Mouse (Mus musculus) liver, embryonic 16.5 days (tissue): ENCODE results near the gene Gdap1l1. TPM values are rescaled to one million over a fixed set of nuclear protein-coding genes. Genes with fewer than 3 reads are reported as not detected.

Experiments used
- ATAC-seq: fragments of 200-750 bp; cut with Nextera tagmentation; 2 replicates; pipeline ENCODE4 v1.8.0; 2017; ENCODE audit warnings: low read depth, mild to moderate bottlenecking, moderate number of reproducible peaks, moderate library complexity
- H3K27ac ChIP-seq: fragments of 300-500 bp; sonication (generic); 2 replicates; pipeline ENCODE4 v1.5.1; 2014; ENCODE audit warnings: mild to moderate bottlenecking, low read length
- H3K27me3 ChIP-seq: fragments of 300-500 bp; sonication (generic); 2 replicates; pipeline ENCODE4 v1.6.1; 2014; ENCODE audit warnings: low read depth, low read length, mixed read lengths; ENCODE audit not compliant: control insufficient read depth, insufficient read depth
- H3K36me3 ChIP-seq: fragments of 300-500 bp; sonication (generic); 2 replicates; pipeline ENCODE4 v1.6.1; 2014; ENCODE audit warnings: mild to moderate bottlenecking; ENCODE audit not compliant: control insufficient read depth, insufficient read depth
- H3K4me1 ChIP-seq: fragments of 300-500 bp; sonication (generic); 2 replicates; pipeline ENCODE4 v1.6.1; 2014; ENCODE audit warnings: low read depth, low read length, mixed read lengths; ENCODE audit not compliant: control insufficient read depth
- H3K4me2 ChIP-seq: fragments of 300-500 bp; sonication (generic); 2 replicates; pipeline ENCODE4 v1.6.1; 2014; ENCODE audit warnings: low read depth, low read length, mixed read lengths
- H3K4me3 ChIP-seq: fragments of 300-500 bp; sonication (generic); 2 replicates; pipeline ENCODE4 v1.5.1; 2014; ENCODE audit warnings: low read depth, mild to moderate bottlenecking, low read length
- H3K9ac ChIP-seq: fragments of 300-500 bp; sonication (generic); 2 replicates; pipeline ENCODE4 v1.6.1; 2014; ENCODE audit warnings: low read depth, low read length
- H3K9me3 ChIP-seq: fragments of 300-500 bp; sonication (generic); replicated peaks from 2 replicates; pipeline ENCODE4 v1.6.1; 2016; ENCODE audit warnings: low read length; ENCODE audit not compliant: control insufficient read depth
- WGBS: fragments of 180-500 bp; shearing (Covaris S2); extraction: QIAGEN DNeasy Blood & Tissue Kit; methylation state at CpG from one replicate; pipeline ENCODE4 v1.1.7; 2014; ENCODE audit not compliant: insufficient replicate concordance; 5-methylcytosine and 5-hydroxymethylcytosine counted together
- polyA plus RNA-seq: library from polyadenylated mRNA; unstranded; fragments of >200 nt; fragmentation: Nextera tagmentation; extraction: Ambion mirVana; gene quantifications from 2 replicates; pipeline ENCODE4 v1.2.1, GENCODE M21; 2015

The Gdap1l1 gene
- polyA plus RNA-seq, 1 experiment from 2014 or later, result 0.12 TPM

DNA sequence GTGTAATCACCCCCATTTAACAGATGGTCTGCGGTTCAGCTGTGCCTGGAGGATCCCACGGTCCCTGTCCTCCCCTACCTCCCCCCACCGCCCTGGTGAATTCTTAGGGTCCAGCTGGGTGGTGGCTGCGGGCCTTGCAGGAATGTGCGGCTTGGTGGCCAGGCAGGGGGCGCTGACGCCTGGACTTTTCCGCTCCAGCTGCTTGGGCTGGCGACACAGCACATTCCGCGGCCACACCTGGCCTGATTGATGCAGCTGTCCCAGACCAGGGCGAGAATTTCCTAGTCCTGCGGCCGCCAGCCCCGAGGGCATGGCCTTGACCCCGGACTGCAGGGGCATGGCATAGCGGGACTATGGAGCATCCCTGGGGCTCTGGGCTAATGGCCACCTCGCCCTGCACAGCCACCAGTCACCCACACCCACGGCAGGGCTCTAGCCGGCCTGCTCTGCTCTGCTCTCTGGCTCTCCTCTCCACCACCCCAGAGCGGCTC is 43.3 kb downstream of the Gdap1l1 start:
- WGBS, result 4% methylated on average over 21 of the region's 21 CpGs

GRCm38 (mm10) chr2:163487360-163487759 is 49.1 kb downstream of the Gdap1l1 start:
- no peaks in the 10 kb centered on the region for H3K27me3 ChIP-seq
- H3K4me3 ChIP-seq, result no peak overlapping the region
- no peak for ATAC-seq
- H3K27ac ChIP-seq, result no peak overlapping the region
- H3K4me1 ChIP-seq, result no peaks in the 10 kb centered on the region
- H3K9me3 ChIP-seq, result no peaks in the 10 kb centered on the region
- 58% methylated on average over 3 of the region's 3 CpGs for WGBS
- H3K36me3 ChIP-seq, result no peaks in the 10 kb centered on the region
- H3K9ac ChIP-seq, result no peak overlapping the region
- H3K4me2 ChIP-seq, result no peak overlapping the region

More for the DNA sequence above, 43.3 kb downstream of the Gdap1l1 start:
- no peaks in the 10 kb centered on the region for H3K4me1 ChIP-seq
- H3K9me3 ChIP-seq, result no peaks in the 10 kb centered on the region
- ATAC-seq, result peak; percentile 39
- no peak overlapping the region; the same call in 1 of the 2 replicates for H3K4me3 ChIP-seq
- peaks cover 14% of the 10 kb centered on the region for H3K27me3 ChIP-seq
- no peak overlapping the region for H3K9ac ChIP-seq
- H3K36me3 ChIP-seq, result no peaks in the 10 kb centered on the region
- H3K27ac ChIP-seq, result no peak overlapping the region
- peak overlapping the region; percentile 41 for H3K4me2 ChIP-seq

- Histone ChIP-seq H3K9ac (no peak overlapping the region), H3K36me3 (no peaks in the 10 kb centered on the region), H3K4me3 (no peak overlapping the region), H3K27me3 (no peaks in the 10 kb centered on the region), H3K4me2 (no peak overlapping the region), H3K4me1 (no peaks in the 10 kb centered on the region), H3K9me3 (no peaks in the 10 kb centered on the region), H3K27ac (no peak overlapping the region)
- 42% methylated on average over 5 of the region's 5 CpGs for WGBS
- no peak for ATAC-seq
Observed at GRCm38 (mm10) chr2:163489725-163490291, 51.5 kb downstream of the Gdap1l1 start.

- Histone ChIP-seq H3K4me2 (no peak overlapping the region), H3K36me3 (no peaks in the 10 kb centered on the region), H3K4me1 (no peaks in the 10 kb centered on the region), H3K27ac (no peak overlapping the region), H3K9ac (no peak overlapping the region), H3K9me3 (no peaks in the 10 kb centered on the region), H3K27me3 (no peaks in the 10 kb centered on the region), H3K4me3 (no peak overlapping the region)
- WGBS, result 73% methylated on average over 17 of the region's 17 CpGs
- no peak for ATAC-seq
Observed at GRCm38 (mm10) chr2:163490656-163491055, 52.4 kb downstream of the Gdap1l1 start.

DNA sequence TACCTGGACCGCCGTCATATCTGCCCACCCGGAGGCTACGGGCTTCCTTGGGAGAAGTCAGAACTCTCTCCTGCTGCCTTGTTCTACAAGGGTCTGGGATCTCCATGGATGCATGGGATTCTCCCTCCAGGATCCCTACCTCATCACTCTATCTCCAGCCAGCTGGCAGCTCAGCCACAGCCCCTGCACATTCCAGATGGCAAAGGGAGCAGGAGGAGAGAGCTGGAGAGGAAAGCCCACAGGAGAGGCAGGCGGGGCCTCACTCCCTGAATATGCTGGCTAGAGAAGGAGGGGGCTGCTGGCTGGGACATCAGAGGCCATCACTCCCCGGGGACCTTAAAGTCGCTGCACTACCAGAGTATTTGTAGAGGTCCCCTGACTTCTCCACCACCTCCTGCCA is 53.1 kb downstream of the Gdap1l1 start:
- H3K4me1 ChIP-seq, result no peaks in the 10 kb centered on the region
- no peaks in the 10 kb centered on the region for H3K27me3 ChIP-seq
- H3K9ac ChIP-seq, result no peak overlapping the region
- no peaks in the 10 kb centered on the region for H3K9me3 ChIP-seq
- no peaks in the 10 kb centered on the region for H3K36me3 ChIP-seq
- H3K4me3 ChIP-seq, result no peak overlapping the region
- H3K27ac ChIP-seq, result no peak overlapping the region
- no peak for ATAC-seq
- WGBS, result 49% methylated on average over 7 of the region's 7 CpGs
- no peak overlapping the region for H3K4me2 ChIP-seq

- WGBS, result 64% methylated on average over 5 of the region's 5 CpGs
- ATAC-seq, result no peak
- H3K27ac ChIP-seq, result no peak within 1 kb of the TSS
Observed at GRCm38 (mm10) chr2:163492018-163492417, 53.7 kb downstream of the Gdap1l1 start, which contains the start of gene R3hdml. Gene R3hdml, plus strand, starts transcription at chr2:163492318.

GRCm38 (mm10) chr2:163493031-163493430 is 54.8 kb downstream of the Gdap1l1 start:
- Histone ChIP-seq H3K36me3 (no peaks in the 10 kb centered on the region), H3K9me3 (no peaks in the 10 kb centered on the region), H3K4me2 (no peak overlapping the region), H3K27me3 (no peaks in the 10 kb centered on the region), H3K27ac (no peak overlapping the region), H3K4me3 (no peak overlapping the region), H3K9ac (no peak overlapping the region), H3K4me1 (no peaks in the 10 kb centered on the region)
- 37% methylated on average over 5 of the region's 5 CpGs for WGBS
- no peak for ATAC-seq

More at GRCm38 (mm10) chr2:163492018-163492417, 53.7 kb downstream of the Gdap1l1 start, which contains the start of gene R3hdml:
- Histone ChIP-seq H3K4me2 (no peak within 1 kb of the TSS), H3K36me3 (no peaks in the 10 kb centered on the region), H3K4me1 (no peaks in the 10 kb centered on the region), H3K9me3 (no peaks in the 10 kb centered on the region), H3K27me3 (no peaks in the 10 kb centered on the region), H3K4me3 (no peak within 1 kb of the TSS), H3K9ac (no peak within 1 kb of the TSS)

GRCm38 (mm10) chr2:163493976-163494375 is 55.7 kb downstream of the Gdap1l1 start:
- no peaks in the 10 kb centered on the region for H3K9me3 ChIP-seq
- 34% methylated on average over 5 of the region's 5 CpGs for WGBS
- H3K4me1 ChIP-seq, result no peaks in the 10 kb centered on the region
- H3K36me3 ChIP-seq, result no peaks in the 10 kb centered on the region
- no peaks in the 10 kb centered on the region for H3K27me3 ChIP-seq
- H3K4me3 ChIP-seq, result no peak overlapping the region
- no peak for ATAC-seq
- H3K27ac ChIP-seq, result no peak overlapping the region
- H3K4me2 ChIP-seq, result no peak overlapping the region
- H3K9ac ChIP-seq, result no peak overlapping the region

DNA sequence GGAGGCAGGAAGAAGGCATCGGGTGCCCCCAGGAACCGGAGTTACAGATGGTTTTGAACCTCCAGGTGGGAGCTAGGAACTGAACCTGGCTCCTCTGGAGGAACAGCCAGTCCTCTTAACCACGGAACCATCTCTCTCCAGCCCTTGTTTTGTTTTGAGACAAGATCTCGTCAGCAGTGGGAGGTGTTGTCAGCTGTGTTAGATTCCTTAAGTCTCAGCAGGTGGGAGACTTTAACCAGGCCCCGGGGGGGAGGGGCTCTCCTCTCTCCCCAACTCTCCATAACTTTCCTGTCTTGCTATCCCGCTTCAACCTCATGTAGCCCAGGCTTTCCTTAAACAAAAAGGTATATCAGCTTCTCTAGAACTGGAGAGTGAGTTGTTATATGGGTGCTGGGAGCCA is 56.2 kb downstream of the Gdap1l1 start:
- Histone ChIP-seq H3K9me3 (no peaks in the 10 kb centered on the region), H3K4me1 (no peaks in the 10 kb centered on the region), H3K4me2 (no peak overlapping the region), H3K27ac (no peak overlapping the region), H3K27me3 (no peaks in the 10 kb centered on the region), H3K9ac (no peak overlapping the region), H3K4me3 (no peak overlapping the region), H3K36me3 (no peaks in the 10 kb centered on the region)
- no peak for ATAC-seq
- WGBS, result 33% methylated on average over 6 of the region's 6 CpGs
